Mouse (Mus musculus): ENCODE results near the gene Vwa8. TPM values are rescaled to one million over a fixed set of nuclear protein-coding genes. Genes with fewer than 3 reads are reported as not detected.

Gene Vwa8
- 8.4 to 29.1 TPM (median 8.9 TPM) in 3 replicates for total RNA-seq (2017)

DNA sequence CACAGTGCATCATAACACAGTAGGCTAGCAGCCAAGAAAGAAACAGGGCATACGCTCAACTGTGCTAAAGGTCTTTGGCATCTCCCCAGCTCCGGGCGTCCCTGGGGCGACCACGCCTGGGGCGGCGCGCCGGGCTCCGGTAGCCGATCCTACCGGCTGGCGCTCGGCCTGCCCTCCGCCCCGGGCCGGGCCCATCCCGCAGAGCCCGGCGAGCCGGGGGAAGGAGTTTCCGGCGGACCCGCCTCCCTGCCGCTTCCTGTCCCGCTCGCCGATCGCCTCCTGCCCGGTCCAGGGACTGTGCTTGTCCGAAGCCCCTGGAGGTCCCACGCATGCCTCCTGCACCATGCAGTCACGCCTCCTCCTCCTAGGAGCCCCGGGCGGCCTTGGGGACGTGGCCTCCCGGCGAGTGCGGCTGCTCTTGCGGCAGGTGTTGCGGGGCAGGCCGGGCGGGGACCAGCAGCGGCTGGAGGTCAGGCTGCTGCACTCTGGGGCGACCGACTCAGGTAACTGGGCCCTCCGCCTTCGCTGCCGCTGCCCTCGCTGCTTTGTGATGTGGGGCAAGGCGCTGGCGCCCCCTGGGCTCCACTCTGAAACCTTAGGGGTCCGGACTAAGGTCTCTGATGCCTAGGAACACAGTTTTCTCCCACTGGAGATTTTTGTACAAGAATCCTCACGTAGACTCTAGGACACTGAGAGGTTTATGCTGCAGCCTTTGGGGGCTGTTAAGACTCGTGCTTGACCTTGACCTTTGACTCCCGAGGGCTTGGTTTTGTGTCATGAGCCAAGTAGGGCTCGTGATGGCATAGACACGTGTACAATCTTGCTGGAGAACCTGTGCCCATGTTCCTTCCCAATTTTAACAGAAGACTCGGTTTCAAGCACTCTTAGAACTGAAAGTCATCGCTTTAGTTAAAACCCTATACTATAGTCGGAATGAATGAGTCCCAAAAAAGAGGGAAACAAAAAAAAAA, at the start of gene Vwa8:
Gene Vwa8, plus strand, starts transcription at position 112 of the 971 bp plus-strand sequence.
- ATAC-seq (replicated peaks; ENCODE audit: insufficient number of reproducible peaks, low FRiP score, low TSS enrichment, poor library complexity, severe bottlenecking) = peak; percentile 54

DNA sequence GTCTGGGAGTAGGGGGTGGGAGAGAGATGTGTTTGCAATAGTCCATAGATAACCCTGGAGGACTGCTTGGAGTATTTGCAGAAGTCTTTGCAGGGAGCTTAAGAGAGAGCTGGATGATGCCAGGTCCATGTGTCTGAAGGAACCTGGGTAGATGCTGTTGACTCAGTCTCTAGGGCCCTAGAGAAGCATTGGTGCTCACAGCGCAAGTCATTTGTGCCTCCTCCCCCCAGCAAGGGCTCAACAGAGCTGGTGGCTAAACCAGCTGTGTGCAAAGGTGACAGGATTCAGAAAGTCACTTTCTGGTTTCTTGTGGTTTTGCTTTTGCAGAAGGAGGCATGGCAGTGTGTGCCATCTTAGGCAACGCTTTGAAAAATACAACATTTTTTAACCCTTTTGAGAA, 46.5 kb upstream of the Vwa8 start:
- no peak for ATAC-seq (replicated peaks; ENCODE audit: insufficient number of reproducible peaks, low FRiP score, low TSS enrichment, poor library complexity, severe bottlenecking)

DNA sequence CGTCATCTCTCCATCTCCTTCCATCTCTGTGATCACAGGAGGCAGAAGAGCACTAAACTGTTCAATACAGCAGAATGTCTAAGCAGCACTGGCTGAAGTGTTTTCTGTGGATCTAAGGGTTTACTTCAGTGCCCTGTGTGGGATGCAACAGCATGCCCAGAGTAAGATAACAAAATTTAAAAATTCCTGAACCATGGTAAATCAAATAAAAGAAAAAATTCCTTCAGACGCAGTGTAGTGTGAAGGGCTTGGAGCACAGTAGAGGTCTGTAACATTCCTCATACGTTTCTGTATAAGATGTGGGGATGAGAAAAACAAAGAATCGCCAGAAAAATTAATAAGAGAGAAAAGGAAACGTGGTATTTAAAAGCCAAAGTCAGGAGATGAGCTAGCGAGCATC, 44.9 kb upstream of the Vwa8 start:
- no peak for ATAC-seq (replicated peaks; ENCODE audit: insufficient number of reproducible peaks, low FRiP score, low TSS enrichment, poor library complexity, severe bottlenecking)

DNA sequence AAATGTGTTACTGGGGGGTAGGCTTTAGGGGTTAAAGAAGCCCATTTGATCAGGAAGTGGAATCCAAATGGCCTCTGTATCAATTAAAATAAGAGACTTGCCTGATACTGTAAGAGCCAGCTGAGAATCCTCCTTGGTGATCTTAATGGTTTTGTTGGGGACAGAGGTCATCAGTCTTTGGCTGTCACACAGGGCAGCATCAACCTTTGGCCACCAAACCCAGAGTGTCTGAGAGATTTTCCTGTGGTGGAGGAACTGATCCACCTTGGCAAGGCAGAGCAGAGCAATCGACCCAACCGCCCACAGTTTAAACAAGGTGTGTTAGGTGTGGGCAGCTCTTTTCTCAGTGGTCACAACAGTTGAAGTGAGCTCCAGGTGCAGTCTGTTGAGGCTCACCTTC, 36.0 kb upstream of the Vwa8 start:
- no peak for ATAC-seq (replicated peaks; ENCODE audit: insufficient number of reproducible peaks, low FRiP score, low TSS enrichment, poor library complexity, severe bottlenecking)

DNA sequence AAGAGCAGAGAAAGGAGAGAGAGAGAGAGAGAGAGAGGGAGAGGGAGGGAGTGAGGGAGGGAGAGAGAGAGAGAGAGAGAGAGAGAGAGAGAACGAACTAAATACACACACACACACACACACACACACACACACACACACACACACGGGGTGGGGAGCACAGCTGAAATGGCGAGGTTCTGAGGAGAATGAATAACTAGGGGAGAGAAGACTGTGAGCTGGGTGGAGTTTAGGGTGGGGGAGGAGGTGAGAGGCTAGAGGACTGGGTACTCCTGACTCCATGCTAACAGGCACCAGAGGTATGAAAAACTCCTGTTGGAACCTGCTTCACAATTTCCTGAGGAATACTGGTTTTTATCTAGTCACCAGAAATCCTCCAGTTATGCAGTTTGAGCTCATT, 32.4 kb upstream of the Vwa8 start:
- ATAC-seq (replicated peaks; ENCODE audit: insufficient number of reproducible peaks, low FRiP score, low TSS enrichment, poor library complexity, severe bottlenecking) = no peak

DNA sequence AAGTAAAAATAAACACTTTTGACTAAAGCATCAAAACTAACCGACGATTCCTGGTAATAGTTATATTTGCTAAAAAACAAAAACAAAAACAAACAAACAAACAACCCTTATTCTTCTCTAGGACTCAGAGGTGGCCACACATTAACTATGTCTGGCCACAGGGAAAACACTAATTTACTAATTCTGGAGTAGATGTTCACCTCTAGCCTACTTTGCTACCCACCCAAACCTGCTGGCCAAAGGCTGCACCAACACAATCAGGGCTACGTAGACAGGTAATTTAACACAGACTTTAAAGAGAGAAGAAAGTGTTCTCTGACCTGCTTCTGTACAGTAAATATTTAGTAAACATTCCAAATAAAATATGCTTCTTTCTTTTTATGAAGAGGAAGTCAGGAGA, 31.2 kb upstream of the Vwa8 start:
- ATAC-seq (replicated peaks; ENCODE audit: insufficient number of reproducible peaks, low FRiP score, low TSS enrichment, poor library complexity, severe bottlenecking) = no peak

DNA sequence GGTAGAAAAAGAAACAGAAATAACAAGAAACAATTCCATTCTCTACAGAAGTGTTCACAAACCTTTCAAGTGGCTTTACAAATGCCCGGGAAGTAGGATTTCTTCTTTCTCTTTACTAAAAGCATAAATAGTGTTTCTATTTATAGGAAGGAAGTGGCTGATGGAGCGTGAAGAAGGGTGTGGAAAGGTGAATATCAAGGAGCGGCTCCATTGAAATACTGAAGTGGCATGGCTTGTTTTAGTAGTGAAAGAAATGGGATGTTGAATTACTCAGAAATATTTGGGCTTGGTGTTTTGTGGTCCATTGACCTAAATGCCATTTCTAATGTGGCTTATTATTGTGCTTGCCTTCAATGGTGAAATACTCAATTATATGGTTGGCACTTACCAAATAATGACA, 30.4 kb upstream of the Vwa8 start:
- no peak for ATAC-seq (replicated peaks; ENCODE audit: insufficient number of reproducible peaks, low FRiP score, low TSS enrichment, poor library complexity, severe bottlenecking)

DNA sequence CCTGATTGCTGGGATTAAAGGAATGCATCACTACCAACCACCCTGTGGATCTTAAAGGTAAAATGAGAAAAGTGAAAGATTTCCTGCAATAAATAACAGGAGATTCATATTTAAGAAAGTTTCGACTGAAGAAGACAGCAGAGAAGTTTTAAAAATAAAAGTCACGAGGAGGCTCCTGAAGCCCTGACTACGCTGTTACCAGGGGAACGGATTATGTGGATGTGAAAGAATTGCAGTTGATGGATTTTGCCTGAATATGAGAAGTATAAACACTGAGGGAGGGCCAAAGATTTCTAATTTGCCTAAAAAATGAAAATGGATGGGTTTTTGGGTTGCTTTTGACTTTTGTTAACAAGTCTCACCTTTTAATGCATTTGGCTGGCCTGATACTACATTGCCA, 24.8 kb upstream of the Vwa8 start:
- ATAC-seq (replicated peaks; ENCODE audit: insufficient number of reproducible peaks, low FRiP score, low TSS enrichment, poor library complexity, severe bottlenecking) = no peak

DNA sequence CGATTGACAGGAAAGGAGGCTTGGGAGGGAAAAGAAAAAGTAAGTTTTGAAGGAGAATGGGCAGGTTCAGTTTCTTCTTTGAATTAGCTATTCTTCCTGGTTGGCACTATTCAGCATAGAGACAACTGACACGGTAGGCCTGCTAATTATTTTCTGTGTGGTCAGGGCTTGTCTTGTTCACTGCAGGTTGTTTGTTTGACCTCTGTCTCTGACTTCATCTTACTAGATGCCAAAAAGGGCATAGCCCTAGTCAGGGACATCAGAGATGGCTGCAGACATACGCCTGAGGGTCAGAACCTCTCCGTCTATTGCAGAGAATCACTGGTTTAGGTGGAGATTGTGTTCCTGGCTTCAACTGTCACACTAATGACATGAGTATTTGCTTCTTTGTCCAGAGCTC, 24.3 kb upstream of the Vwa8 start:
- no peak for ATAC-seq (replicated peaks; ENCODE audit: insufficient number of reproducible peaks, low FRiP score, low TSS enrichment, poor library complexity, severe bottlenecking)

DNA sequence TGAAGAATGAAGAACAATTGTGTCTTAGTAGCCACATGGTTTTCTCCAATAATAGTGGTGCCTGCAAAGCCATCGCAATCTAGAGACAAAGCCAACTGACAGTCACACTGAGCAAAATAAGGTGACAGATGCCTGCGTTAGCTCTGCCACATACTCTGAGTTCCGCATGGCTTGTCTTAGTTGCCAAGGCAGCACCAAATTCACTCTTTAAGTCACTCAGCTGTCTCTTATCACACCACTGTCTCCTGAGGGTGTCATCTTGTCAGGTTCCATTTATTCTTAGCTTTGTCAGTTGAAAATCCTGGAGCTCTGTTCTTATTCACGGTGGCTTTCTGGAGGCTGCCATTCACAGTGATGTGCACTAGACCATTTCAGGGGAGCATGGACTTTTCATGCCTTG, 17.7 kb upstream of the Vwa8 start:
- no peak for ATAC-seq (replicated peaks; ENCODE audit: insufficient number of reproducible peaks, low FRiP score, low TSS enrichment, poor library complexity, severe bottlenecking)

DNA sequence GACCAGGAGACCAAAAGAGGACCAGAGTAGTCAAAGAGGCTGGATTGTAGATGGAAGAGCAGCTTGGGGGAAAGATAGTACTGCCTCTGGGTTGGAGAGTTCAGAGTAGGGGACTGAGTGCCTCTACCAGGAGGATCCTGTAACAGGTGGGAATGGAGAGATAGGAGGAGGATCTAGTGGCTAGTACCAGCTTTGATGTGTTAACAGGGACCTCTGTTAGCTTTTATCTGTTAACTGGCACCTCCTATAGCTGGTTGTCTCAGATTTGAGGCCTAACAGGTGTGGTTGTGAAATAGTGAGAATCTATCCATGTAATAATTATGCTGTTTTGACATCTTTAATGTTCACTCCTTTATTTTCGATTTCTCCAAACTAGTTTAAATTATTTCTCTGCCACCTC, 904 bp upstream of the Vwa8 start:
- no peak for ATAC-seq (replicated peaks; ENCODE audit: insufficient number of reproducible peaks, low FRiP score, low TSS enrichment, poor library complexity, severe bottlenecking)

DNA sequence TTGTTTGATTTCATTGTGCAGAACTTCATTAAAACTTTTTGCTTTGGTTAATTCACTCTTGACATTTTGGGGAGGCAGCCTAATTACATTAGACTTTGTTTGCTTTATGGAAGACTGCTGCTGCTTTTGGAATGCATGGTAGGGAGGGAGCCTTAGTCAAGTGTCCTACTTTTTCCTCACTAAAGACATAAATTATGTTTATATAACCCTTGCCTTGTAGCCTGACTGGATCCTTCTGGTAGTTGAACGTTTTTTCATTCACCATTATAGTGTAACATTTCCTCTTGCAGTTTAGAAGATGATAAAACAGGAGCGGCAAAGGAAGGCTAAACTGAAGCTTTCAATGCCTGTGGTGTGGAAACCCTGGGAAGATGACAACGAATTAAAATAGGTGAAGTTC, 375 bp upstream of the Vwa8 start:
- no peak for ATAC-seq (replicated peaks; ENCODE audit: insufficient number of reproducible peaks, low FRiP score, low TSS enrichment, poor library complexity, severe bottlenecking)

DNA sequence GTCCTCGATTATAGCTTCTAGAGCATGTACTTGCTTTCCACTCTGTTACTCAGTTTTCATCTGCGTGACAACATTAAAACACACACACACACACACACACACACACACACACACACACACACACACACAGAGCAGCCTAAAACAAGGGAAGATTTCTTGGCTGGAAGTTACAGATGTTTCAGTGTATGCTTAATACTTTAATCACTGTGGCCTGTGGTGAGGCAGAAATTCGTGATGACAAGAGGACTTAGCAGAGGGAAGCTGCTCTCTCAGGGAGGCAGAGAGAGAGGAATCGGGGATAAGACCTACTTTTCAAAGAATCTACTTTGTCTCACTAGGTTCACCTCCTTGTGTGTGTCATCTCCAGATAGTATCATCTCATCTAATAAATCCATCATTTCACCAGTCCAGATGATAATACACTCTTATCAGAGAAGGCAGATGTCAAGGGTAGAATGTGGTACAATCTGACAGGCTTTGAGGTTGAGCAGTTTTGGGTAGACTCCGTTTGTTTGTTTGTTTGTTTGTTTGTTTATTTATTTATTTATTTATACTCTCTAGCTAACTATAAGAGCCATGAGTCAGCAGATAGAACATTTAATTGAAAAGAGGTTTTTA, 1.2 kb downstream of the Vwa8 start:
- ATAC-seq (replicated peaks; ENCODE audit: insufficient number of reproducible peaks, low FRiP score, low TSS enrichment, poor library complexity, severe bottlenecking) = no peak

DNA sequence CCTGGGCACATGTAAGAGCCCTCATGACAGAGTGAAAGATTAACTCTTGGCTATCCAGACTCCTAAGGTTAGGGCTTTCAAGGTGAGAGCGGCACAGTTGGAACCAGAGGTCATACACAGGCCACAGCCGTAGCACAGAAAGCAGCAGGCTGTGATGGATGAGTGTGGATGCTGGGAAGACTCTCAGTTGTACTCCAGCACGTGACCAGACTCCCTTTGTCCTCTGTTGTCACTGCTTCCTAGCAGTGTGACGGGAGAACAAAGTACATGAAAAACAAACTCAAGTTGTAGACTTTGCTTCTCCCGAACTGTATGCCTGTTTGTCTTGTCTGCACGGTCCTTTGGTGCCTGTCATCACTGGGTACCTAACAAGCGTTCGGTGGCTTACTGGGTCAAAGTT, 1.8 kb downstream of the Vwa8 start:
- no peak for ATAC-seq (replicated peaks; ENCODE audit: insufficient number of reproducible peaks, low FRiP score, low TSS enrichment, poor library complexity, severe bottlenecking)

DNA sequence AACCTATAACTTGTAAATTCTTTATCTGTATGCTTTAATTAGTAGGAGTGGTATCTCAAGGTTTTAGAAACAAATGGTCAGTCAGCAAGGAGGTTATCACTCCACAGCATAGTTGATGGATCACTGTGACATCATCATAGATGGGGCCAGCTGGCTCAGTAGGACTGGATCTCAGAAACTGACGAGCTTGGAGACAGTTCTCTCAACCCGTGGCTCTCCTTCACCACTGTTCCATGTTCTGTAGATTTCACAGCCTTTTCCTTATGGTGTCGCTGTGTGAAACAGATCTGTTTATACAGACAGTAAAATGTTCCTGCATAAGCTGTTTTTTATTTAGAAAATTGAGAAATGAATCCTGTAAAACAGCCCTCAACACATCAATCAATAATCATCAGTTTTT, 2.5 kb downstream of the Vwa8 start:
- no peak for ATAC-seq (replicated peaks; ENCODE audit: insufficient number of reproducible peaks, low FRiP score, low TSS enrichment, poor library complexity, severe bottlenecking)

DNA sequence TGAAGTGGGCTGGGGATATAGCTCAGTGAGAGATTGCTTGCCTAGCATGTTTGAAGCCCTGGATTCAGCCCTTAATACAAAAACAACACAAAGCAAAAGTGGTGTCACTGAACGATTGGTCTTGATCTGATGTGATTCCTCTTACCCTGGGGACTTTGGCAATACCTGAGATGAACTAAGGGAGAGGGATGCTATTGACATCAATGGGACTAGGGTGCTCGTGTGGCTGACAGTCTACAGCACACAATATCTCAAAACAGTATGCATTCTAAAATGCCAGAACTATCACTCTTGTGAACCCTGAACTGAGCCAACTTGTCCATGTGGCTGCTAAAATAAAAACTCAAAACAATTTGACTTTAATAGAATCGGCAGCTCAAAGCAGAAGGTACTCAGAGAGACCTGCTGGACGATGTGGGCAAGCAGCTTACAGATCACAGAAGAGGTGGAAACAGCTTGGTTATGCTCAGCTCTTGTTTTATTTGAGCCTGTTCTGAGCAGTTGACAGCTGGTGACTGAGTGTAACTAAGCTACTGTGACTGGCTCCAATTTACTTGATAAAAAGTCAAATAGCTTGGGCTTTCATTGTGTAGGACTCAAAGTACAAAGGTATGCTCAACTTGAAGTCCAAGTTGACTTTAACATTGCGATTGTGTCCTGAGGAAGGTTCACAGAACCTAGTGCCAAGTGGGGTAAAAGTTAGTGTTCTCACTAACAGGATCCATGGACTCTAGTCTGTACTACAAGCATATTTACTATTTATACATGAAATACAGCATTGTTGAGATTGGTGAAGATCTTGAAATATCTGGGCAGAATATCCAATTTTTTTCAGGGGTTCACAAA, 3.8 kb downstream of the Vwa8 start:
- ATAC-seq (replicated peaks; ENCODE audit: insufficient number of reproducible peaks, low FRiP score, low TSS enrichment, poor library complexity, severe bottlenecking) = no peak

DNA sequence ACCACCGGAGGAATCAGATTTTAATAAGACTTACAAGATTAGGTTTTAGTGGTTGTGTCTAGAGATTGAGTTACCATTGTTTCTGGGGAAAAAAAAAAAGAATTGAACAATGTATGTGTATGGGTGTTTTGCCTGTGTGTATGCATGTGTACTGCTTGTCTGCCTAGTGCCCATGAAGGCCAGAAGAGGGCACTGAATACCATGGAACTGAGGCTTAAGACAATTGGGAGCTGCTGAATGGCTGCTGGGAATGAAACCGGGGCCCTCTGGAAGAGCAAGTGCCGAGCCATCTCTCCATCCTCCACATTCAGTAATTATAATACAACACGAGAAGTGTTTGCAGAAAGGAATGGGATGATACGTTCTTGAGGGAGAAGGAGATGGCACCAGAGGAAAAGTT, 12.3 kb downstream of the Vwa8 start:
- ATAC-seq (replicated peaks; ENCODE audit: insufficient number of reproducible peaks, low FRiP score, low TSS enrichment, poor library complexity, severe bottlenecking) = no peak

DNA sequence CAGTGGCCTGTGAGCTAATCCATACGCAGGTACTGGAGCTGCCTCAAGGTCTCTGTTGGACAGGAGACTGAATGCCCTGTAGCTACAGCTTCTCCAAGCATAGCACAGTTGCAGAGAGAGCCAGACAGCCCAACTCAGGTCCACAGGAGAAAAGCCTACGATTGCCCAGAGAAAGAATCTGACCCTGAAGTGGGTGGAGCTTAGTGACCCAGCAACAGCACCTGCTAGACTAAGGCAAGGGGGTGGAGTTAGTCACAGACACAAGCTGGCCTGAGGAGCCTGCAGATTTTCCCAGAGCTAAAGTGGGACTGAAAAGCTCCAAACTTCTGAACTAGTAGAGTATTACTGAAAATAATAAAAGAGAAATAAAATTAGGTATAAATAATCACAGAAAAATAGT, 21.2 kb downstream of the Vwa8 start:
- ATAC-seq (replicated peaks; ENCODE audit: insufficient number of reproducible peaks, low FRiP score, low TSS enrichment, poor library complexity, severe bottlenecking) = no peak

DNA sequence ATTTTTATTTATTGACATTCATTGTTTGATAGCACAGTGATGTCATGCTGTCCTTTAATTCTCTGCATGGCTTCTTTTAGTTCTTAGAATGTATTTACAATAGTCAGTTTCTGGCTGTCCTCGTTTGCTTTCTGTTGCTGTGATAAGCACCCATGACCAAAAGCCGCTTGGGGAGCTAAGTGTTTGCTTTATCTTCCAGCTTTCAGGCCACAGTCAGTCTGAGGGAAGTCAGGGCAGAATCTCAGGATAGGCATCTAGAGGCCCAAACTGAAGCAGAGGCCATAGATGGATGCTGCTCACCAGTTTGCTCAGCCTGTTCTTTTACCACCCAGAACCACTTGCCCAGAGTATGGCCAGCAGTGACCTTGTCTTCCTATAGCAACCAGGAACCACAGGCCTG, 28.3 kb downstream of the Vwa8 start:
- no peak for ATAC-seq (replicated peaks; ENCODE audit: insufficient number of reproducible peaks, low FRiP score, low TSS enrichment, poor library complexity, severe bottlenecking)

All from monocyte, adult 5-6 weeks (primary cell).